Mouse (Mus musculus) cortical plate, adult 2 months (tissue): ENCODE results near the gene Fcrl1. TPM values are rescaled to one million over a fixed set of nuclear protein-coding genes. Genes with fewer than 3 reads are reported as not detected.

Experiments
- H3K27ac ChIP-seq: fragments of 200-500 bp; 2 replicates; pipeline ENCODE4 v1.5.1; 2012; ENCODE audit warnings: low read length, control low read depth, inconsistent platforms; ENCODE audit not compliant: insufficient read depth
- H3K4me1 ChIP-seq: fragments of 200-500 bp; 2 replicates; pipeline ENCODE4 v1.6.1; 2011; ENCODE audit warnings: low read length; ENCODE audit not compliant: control insufficient read depth, insufficient read depth
- H3K4me3 ChIP-seq: fragments of 200-500 bp; 2 replicates; pipeline ENCODE4 v1.5.1; 2011; ENCODE audit warnings: mild to moderate bottlenecking, low read length, control low read depth; ENCODE audit not compliant: insufficient read depth
- CTCF ChIP-seq: fragments of 200-500 bp; IDR thresholded peaks from 2 replicates; pipeline ENCODE4 v1.5.1; 2011; ENCODE audit warnings: mild to moderate bottlenecking, control low read depth, low read length; ENCODE audit not compliant: insufficient read depth; ENCODE audit errors: extremely low read depth
- POLR2A ChIP-seq: fragments of 200-500 bp; IDR thresholded peaks from 2 replicates; pipeline ENCODE4 v1.6.1; 2011; ENCODE audit warnings: mild to moderate bottlenecking, low read length, control low read depth; ENCODE audit not compliant: insufficient read depth; ENCODE audit errors: extremely low read depth
- polyA plus RNA-seq: library from polyadenylated mRNA; depleted of rRNA; stranded (reverse); fragments of >200 nt; gene quantifications from 2 replicates; pipeline ENCODE4 v1.2.3, GENCODE M21; 2012

Fcrl1 gene
- polyA plus RNA-seq, 1 experiment = 0.61 TPM

DNA sequence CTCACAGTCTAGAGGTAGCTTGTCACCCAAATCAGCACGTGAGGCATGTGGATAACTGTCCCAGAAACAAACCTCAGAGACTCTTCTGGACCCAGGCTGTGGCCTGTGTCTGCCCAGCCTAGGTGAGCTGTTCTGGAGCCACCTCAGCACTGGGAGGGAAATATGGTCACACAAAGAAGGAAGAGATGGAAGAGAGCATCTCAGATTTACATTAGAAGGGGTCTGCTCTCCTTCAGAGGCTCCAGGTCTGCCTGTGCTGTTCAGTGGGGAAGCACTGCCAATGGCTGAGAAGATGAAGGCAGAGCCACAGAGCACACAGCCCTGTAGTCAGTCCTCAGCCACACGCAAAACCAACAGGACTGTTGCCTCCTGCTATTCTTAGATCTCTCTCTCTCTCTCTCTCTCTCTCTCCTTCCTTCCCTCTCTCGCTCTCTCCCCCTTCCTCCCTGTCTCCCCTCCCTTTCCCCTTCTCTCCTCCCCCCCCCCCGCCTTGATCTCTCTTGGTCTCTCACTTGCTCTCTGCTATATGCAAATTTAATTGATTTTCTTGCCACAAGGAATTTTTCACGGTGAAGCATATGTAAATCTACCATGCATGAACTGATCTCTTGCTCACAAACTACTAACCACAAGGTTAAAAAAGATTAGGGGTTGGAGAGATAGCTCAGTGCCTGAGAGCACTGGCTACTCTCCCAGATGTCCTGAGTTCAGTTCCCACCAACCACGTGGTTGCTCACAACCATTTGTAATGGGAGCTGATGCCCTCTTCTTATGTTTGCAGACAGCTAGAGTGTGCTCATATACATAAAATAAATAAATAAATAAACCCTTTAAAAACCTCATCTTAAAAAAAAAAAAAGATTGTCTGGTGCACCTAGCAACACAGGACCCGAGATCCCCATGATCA is 5.9 kb downstream of the Fcrl1 start:
- H3K4me3 ChIP-seq = no peak overlapping the region
- no peaks in the 10 kb centered on the region for H3K4me1 ChIP-seq
- no peak overlapping the region for H3K27ac ChIP-seq
- TF ChIP-seq CTCF = no peak
- TF ChIP-seq POLR2A = no peak

DNA sequence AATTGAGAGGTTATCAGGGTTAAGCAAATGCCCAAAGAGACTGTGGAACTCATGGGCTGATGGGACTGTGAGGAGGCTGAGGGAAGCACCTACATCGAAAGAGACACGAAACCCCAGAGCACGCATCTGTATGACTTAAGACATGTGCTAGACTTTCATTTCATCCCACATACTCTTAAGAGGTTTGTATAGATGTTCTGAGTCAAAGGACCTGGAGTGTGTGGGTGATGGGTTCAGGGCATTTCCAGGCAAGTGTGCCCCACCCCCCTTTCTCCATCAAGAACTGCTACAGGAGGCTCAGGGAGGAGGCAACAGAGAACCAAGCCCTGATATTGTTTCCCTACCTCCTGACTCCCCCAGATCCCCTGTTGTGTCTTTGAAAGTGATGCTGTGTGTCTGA is 7.1 kb downstream of the Fcrl1 start:
- TF ChIP-seq CTCF (no peak), POLR2A (no peak)
- no peak overlapping the region for H3K4me3 ChIP-seq
- H3K27ac ChIP-seq = no peak overlapping the region
- H3K4me1 ChIP-seq = no peaks in the 10 kb centered on the region

DNA sequence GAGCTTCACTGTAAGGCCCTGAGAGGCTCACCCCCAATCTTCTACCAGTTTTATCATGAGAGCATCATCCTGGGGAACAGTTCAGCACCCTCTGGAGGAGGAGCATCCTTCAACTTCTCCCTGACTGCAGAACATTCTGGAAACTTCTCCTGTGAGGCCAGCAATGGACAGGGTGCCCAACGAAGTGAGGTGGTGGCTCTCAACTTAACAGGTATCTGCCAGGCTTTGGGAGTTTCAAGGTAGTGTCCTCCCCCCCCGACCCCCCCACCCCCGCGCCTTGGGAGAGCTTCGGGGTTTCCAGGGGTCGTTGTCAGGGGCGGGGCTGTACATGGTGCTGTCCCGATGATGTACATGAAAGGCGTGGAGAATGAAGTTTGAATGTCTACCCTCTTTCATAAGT is 8.9 kb downstream of the Fcrl1 start:
- no peak overlapping the region for H3K27ac ChIP-seq
- no peak for TF ChIP-seq POLR2A
- TF ChIP-seq CTCF = no peak
- no peaks in the 10 kb centered on the region for H3K4me1 ChIP-seq
- H3K4me3 ChIP-seq = no peak overlapping the region

DNA sequence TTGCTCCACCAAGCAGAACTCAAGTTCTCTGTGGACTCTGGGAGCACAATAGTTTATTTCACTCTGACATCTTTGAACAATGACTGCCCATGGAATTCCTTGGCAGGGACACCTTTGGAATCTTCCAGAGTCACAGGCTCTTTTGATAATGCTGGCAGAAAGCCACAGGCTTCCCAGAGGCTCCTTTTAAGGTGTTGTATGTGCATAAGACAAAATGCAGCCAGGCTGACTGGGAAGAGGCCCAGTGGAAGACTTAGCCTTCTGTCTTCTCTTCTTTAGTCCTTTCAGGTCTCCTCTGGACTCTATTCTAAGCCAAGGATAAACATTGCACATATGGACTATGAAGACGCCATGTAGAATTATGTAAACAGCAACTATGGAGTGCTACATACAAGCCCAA is 14.7 kb downstream of the Fcrl1 start:
- Histone ChIP-seq H3K4me1 (no peaks in the 10 kb centered on the region), H3K4me3 (no peak overlapping the region)
- TF ChIP-seq POLR2A = no peak
- TF ChIP-seq CTCF = no peak

DNA sequence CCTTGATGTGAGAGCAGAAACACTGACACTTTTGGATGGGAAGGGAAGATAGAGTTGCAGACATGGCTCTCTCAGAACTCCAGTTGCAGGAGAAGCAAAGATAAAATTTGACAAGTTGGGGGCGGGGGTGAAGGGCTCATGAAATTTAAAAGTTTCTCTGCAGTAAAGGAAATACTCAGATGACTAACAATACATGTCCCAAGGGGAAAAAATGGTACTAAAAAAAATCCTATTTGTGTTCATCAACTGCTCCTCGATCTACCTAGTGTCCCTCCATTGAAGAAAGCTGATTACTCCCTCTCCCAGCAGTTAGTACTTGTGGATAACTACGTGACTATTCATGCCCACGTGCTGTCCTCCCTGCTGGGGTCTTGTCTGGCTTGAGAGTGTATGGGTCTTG is 22.6 kb downstream of the Fcrl1 start:
- no peak overlapping the region for H3K4me3 ChIP-seq
- no peaks in the 10 kb centered on the region for H3K4me1 ChIP-seq
- TF ChIP-seq POLR2A (no peak), CTCF (no peak)
- H3K27ac ChIP-seq = no peak overlapping the region

More for the DNA sequence above, 14.7 kb downstream of the Fcrl1 start:
- no peak overlapping the region for H3K27ac ChIP-seq

DNA sequence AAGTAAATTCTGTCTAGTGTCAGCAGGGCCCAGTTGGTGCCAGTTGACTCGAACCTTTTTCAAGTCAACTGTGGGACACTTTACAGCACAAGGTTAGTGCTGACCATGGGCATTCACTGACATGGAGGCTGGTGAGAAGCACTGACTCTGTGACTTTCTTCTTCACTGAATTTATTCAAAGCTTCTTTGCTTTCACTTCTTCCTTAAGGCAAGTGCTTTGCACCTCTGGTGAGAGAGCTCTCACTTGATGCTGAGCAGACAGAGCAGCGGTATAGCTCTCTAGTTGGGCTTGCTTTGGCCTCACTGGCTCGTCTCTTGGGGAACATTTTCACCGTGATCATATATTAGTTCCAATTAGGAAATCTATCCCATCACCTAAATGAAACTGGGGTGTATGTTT is 23.7 kb downstream of the Fcrl1 start:
- Histone ChIP-seq H3K4me3 (no peak overlapping the region), H3K4me1 (no peaks in the 10 kb centered on the region), H3K27ac (no peak overlapping the region)
- TF ChIP-seq POLR2A (no peak), CTCF (no peak)

DNA sequence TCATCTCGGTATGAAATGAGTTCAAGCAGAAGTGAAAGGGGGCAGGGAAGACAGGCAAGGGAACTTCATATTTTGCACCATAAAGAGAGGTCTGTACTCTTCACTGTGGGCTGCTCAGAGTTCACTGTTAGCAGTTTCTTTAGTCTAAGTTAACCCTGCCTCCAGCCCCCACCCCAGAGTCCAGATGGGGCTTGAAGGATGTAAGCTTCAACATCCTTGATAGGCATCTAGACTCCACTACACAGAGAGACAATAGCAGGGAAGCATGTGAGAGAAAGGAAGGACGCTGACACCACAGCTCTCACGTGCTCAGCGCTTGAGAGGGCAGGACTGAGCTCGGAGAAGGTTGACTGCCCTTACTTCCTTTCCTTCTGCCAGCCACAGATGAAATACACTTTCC is 25.1 kb downstream of the Fcrl1 start:
- TF ChIP-seq CTCF (no peak), POLR2A (no peak)
- H3K27ac ChIP-seq = no peak overlapping the region
- no peaks in the 10 kb centered on the region for H3K4me1 ChIP-seq
- no peak overlapping the region for H3K4me3 ChIP-seq

DNA sequence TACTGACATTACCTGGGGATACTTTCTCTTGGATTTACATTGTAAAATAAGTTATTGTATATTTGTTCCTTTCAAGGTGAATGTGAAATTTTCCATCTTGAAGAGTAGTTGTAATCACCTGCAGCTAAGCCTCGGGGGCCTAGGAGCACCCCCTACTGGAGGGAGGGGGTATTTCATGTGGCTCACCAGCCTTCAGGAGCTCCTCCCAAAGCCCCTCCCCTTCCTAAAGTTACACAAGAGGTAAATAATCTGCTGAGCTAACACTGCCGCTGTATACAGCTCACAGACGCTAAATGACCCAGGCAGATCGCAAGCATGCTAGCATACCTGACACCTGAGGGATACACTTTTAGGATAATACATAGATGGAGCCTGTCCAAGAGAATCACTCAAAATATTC is 32.0 kb downstream of the Fcrl1 start:
- Histone ChIP-seq H3K4me1 (no peaks in the 10 kb centered on the region), H3K4me3 (no peak overlapping the region), H3K27ac (no peak overlapping the region)
- TF ChIP-seq CTCF (no peak), POLR2A (no peak)

DNA sequence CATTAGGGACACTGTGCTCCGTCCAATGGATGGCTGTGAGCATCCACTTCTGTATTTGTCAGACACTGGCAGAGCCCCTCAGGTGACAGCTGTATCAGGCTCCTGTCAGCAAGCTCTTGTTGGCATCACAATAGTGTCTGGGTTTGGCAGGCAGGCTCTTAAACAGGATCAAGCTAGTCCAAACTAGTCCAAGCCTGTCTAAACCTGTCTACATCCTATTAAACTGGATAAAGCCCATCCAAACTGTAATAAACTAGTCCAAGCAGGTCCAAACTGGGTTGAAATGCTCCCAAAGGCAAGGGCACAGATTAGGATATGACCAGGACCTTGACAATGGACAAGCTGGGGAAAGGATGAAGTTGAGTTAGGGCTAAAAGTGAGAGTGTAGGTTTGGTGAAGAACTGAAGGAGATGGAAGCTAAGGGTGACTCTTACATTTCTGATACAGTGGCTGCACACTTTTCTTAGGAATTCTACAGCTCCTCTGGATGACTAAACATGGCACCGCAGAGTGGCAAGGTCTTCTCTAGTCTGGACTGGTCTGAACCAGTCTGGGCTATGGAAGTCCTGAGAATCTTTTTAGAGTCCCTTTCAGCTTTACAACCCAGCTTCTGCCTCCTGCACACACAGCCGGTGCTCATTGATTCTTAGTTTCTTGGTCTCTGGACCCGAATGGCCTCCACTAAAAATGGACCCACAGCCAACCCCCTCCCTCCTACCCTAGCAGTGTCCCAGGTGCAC is 33.2 kb downstream of the Fcrl1 start:
- Histone ChIP-seq H3K4me3 (no peak overlapping the region), H3K27ac (no peak overlapping the region), H3K4me1 (no peaks in the 10 kb centered on the region)
- TF ChIP-seq CTCF = no peak
- TF ChIP-seq POLR2A = no peak

DNA sequence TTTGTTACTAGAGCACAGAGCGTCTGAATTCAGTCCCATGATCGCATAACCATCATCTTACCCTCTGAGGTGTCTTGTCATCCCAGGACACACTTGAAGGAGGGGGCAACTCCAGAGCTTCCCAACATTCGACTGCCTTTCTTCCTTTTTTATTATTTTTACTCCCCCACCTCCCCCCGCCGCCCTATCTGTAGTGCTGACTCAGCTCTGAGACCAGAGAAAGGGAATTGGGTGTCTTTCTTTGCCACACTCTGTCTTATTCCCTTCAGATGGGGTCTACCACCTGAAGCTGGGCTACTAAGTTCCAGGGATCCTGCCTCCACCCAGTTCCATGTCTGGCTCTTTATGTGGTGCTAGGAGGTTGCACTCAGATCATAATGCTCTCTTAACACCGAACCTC is 34.4 kb downstream of the Fcrl1 start:
- Histone ChIP-seq H3K27ac (no peak overlapping the region), H3K4me3 (no peak overlapping the region), H3K4me1 (no peaks in the 10 kb centered on the region)
- no peak for TF ChIP-seq POLR2A
- TF ChIP-seq CTCF = no peak
